Mouse (Mus musculus): ENCODE measurements around the gene Guk1.

The Guk1 gene

DNA sequence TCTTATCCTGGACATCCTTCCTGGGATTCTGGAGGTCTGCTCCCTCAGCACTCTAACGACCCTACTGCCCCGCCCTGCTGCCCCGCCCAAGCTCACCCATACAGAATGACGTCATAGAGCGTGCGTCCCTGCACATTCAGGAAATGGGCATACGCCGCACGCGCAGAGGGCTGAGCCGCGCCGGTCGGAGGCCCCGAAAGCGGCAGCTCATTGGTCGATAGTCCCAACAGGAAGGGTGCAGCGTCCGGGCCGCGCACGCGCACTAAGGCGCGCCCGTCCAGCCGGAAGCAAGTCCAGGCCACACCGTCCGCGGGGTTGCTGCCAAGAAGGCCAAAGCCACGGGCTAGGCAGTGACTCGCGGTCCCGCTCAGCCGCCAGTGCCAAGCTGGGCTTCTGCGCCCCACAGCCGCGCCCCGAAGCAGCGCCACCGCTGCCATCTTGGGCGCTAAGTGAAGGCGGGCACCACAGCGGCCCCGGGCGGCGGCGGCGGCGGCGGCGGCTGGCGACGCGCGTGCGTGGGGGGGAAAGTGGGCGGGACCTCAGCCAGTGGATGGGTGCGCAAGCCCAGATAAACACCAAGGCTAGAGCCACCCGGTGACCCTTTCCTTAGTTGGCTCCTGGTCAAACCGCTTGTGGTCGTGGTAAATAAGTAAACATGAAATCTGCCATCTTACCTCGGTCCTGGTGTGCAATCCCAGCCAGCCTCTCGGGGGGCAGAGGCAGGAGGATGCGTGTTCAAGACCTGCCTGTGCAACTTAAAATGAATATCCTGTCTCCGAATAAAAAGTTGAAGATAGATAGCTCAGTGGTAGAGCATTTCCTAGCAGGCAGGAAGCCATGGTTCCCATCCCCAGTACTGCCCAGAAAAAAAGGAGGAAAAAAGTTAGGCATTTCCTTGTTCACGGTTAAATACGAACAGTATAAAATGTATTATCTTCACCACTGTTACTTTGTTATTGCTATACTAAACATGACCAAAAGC is 28.5 kb downstream of the Guk1 start, which contains the start of gene Iba57:
Iba57 (minus strand) TSS at position 485 of the 982 bp plus-strand sequence.
- DNase-seq (ENCODE audit: low spot score in 2 of 2), result peak; percentile 97 to 99

- no peak for DNase-seq (ENCODE audit: low spot score in 2 of 2)
These were observed 29.4 kb downstream of the Guk1 start for GRCm38 (mm10) chr11:59162443-59163254.

GRCm38 (mm10) chr11:59161398-59161797 is 30.6 kb downstream of the Guk1 start:
- DNase-seq (ENCODE audit: low spot score in 2 of 2), result no peak

GRCm38 (mm10) chr11:59159558-59159957 is 32.5 kb downstream of the Guk1 start:
- no peak for DNase-seq (ENCODE audit: low spot score in 2 of 2)

DNA sequence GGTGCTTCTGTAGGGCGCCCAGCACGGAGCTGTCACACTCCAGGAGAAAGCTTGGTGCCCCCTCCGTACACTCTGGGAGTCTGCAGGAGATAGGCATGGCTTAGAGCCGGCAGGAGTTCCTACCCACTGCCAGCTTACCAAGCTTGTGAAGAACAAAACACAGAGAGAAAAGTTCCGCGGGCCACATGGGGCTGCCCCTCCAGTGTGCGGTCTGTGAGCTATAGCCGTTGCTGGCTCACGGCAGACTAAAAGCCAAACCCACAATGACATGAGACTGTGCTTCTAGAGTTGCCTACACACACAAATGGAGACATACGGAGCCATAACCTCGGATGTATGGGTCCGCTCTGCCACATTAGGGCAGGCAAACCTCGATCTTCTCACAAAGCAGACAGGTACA is 32.9 kb downstream of the Guk1 start:
- no peak for DNase-seq (ENCODE audit: low spot score in 2 of 2)

GRCm38 (mm10) chr11:59155900-59156299 is 36.1 kb downstream of the Guk1 start:
- no peak for DNase-seq (ENCODE audit: low spot score in 2 of 2)

- no peak for DNase-seq (ENCODE audit: low spot score in 2 of 2)
These were observed 37.8 kb downstream of the Guk1 start for GRCm38 (mm10) chr11:59154220-59154619.

- no peak for DNase-seq (ENCODE audit: low spot score in 2 of 2)
These were observed 40.3 kb downstream of the Guk1 start for GRCm38 (mm10) chr11:59151729-59152128.

DNA sequence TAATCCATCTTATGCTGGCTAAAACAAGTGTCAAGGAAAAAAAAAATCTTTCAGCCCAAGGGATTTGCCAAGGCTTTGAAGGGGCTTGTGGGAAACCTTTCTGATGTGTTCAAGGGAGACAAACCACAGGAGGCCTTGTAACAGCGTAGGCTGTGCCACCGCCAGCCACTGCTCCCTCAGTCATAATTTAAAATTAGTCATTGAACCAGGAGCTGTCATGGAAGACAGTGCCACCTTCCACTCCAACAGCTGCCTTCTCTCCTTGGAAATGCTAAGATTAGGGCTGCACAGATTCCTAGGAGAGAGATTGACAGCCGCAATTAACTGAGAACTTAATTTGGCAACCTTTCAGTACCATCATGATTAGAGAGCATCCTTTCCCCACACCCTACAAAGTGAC is 42.7 kb downstream of the Guk1 start:
- DNase-seq (ENCODE audit: low spot score in 2 of 2), result no peak

- no peak for DNase-seq (ENCODE audit: low spot score in 2 of 2)
These were observed 49.0 kb downstream of the Guk1 start for GRCm38 (mm10) chr11:59142962-59143361.

DNA sequence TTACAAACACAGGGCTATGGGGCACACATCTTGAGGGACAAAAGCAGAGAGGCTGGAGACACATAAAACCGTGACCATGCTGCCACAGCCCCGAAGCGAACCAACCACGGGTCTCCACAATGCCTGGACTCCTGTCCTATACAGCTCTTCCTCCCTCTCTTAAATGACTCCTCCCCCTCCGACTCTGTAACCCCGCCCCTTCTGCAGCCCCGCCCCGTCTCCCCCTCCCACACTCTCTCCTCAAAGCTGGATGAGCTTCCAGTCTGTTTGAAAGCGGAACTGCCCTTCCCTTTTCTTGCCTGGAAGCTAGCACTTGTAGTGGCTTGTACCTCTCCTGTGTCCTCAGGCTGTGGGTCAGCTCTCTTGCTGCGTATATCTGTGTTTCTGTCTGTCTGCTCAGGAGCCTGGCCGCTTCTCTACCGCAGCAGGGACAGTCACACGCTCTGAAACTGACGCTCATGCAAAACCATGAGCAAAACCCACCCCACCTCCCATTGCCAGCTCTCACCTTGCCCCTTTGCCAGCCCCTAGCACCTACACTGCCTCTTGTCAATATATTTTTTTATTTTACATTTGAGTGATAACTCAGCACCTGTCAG is 50.1 kb downstream of the Guk1 start:
- DNase-seq (ENCODE audit: low spot score in 2 of 2), result no peak

DNA sequence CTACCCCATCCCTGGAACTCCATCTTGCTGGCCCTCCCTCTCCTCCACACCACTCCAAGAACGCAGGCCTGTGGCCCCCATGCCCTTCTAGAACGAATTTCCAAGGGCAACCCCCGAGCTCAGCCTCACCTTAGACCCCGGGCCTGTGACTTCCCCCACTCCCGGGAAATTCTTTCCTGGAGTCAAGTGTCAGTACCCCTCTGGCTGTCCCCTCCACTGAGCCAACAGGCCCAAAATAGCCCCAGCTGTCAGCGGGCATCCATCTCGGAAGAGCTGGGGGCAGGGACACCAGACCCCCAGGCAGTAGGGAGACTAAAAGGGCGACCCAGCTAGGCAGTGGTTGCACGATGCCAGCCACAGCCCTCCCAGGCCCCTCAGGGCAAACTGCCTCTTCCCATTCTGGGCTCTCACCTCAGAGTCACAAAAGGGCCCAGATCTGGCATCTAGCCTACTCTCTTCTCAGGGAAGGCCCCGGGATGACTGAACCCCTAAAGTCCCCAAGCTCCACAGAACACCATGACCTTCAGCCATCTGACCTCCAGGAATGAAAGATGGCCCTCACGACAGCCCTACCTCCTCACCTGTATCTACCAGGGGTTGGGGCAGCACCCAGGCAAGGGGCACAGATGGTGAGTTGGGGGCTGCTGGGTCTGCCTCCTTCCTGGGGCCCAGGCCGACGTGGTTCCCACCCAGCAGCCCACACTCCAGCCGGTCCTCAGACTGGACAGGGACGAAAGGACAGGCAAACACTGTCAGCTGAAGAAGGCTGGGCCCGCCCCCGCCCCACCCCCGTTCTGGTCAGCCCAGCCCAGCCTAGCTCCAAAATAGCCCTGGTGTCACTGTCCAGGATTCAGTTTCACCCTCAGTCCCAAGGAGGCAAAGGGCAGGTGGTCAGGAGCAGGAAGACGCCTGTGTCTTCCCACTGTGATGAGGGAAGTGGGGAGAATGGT is 53.2 kb downstream of the Guk1 start:
- DNase-seq (ENCODE audit: low spot score in 2 of 2), result no peak

DNA sequence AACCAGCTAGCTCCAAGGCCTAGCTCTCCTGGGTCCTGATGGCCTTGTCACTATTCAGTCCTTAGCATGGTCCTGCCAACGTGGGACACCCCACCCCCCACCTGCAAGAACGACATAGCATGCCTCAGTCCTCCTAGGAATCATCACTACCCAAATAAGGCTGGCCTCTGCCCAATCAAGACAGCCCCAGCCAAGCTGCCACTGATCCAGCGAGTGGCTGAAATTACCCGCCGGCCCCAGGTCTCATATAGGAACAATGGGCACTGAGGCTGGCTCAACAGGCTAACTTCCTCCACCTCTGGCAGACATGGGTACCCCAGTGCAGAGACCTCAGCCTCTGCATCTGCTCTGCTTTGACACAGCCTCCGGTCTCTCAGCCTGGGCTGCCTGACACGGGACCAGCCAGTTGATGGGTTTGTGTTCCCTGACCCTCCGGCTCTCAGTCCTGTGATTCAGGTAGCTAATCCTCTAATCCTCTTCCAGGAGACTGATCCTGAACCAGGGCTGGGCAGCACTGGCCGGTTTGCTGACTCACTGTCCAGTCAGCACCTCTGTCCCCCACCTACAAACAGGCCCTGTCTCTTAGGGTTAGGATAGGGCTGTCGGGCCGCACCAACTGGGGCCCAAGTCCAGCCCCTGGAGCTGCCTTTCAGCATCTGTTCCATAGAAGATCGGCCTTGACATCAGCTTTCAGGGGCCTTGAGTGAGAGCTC is 54.9 kb downstream of the Guk1 start:
- no peak for DNase-seq (ENCODE audit: low spot score in 2 of 2)

DNA sequence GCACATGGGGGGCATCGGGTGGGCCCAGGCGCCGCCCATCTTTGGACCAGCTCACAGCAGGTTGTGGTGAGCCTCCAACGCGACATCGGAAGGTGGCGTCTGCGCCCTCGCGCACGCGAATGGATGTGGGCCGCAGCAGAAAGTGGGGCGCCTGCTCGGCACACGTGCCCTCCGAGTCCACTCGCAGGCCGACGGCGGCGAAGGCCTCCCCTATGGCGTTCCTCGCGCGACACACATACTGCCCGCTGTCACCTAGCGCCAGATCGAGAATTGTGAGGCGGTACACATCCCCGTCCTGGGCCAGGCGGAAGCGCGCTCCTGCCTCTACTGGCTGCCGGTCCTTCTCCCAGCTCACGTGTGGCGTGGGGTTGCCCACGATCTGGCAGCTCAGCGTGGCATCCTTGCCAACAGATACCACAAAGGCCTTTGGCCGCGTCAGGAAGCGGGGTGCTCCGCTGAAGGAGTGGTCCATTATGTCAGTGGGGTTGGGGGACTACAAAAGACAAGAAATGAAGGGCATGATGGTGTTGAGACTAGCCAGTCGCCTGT is 56.0 kb downstream of the Guk1 start, which contains the start of gene Obscn:
Obscn (minus strand) TSS at position 499 of the 549 bp plus-strand sequence.
- no peak for DNase-seq (ENCODE audit: low spot score in 2 of 2)

- DNase-seq (ENCODE audit: low spot score in 2 of 2), result no peak
These were observed 56.8 kb downstream of the Guk1 start for GRCm38 (mm10) chr11:59135051-59135820.

GRCm38 (mm10) chr11:59134373-59134997 is 57.5 kb downstream of the Guk1 start:
- DNase-seq (ENCODE audit: low spot score in 2 of 2), result no peak
